Mouse (Mus musculus) cerebellum, postnatal 36 days (tissue): ENCODE results near the gene Ptpn22.

Source experiments
- DNase-seq, 2 experiments: peaks; one replicate each; pipeline ENCODE4 v3.0.0; 2021 to 2022; ENCODE audit warnings: mixed read lengths in 2 of 2

The Ptpn22 gene

GRCm38 (mm10) chr3:103857977-103858563, 1.5 kb upstream of the Ptpn22 start:
- DNase-seq, result no peak

DNA sequence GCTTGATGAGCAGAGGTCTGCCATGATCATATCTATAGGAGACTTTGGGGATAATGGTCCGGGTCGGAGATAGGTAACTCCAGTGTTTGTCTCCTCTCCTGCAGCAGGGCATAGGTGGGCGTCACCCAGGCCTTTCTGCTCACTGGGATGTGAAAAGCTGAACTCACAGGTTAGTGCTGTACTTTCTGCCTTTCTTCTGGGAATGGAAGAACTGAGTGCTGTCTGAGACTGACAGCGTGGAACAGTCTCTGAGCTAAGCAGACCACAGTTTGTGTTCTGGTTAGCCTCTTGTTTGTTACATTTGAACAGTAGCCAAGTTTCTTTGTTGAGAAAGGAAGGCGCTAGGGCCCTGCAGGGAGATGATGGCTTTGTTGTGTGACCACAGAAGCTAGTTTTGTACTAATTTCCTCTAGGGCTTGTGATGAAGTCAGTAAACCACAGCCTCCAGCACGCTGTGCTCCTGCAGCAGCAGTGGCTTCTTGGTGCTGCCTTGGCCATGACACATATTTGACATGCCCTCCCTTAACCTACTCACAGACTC, 326 bp downstream of the Ptpn22 start:
- DNase-seq, result no peak

DNA sequence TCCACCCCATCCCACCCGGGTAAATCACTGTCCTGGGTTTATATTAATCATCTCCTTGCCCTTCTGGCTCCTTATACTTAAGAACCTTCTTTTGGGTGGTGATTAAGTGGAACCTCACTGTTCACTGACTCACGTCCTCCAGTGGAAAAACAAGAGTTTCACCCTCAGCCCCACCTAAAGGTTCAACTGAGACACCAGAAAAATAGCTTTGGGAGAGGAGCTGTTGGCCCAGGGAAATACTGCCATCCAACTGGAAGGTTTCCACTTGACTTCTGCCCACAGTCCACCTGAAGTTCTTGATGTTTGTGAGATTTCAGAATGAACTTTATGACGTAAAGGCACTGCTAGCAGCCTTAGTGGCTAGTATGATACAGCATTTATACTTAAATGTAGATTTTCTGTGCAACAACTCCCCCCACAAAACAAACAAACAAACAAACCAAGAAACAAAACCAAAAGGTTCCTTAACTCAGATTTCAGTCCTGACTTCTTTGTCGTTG, 3.2 kb downstream of the Ptpn22 start:
- no peak for DNase-seq

DNA sequence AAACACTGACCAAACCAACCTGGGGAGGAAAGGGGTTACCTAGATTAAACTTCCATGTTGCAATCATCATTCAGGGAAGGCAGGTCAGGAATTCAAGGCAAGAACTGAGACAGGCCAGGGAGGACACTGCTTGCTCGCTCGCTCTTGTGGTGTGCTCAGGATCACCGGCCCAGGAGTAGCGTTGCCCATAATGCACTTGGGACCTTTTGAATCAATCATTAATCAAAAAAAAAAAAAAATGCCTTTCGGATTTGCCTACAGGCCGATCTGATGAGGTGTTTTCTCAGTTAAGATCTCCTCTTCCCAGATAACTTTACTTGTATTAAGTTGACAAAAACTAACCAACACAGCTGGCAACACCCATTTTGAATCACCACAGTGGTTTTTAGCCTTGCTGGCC, 4.6 kb downstream of the Ptpn22 start:
- no peak for DNase-seq

GRCm38 (mm10) chr3:103867424-103867971, 7.9 kb downstream of the Ptpn22 start:
- DNase-seq, result no peak

GRCm38 (mm10) chr3:103868008-103868407, 8.4 kb downstream of the Ptpn22 start:
- DNase-seq, result no peak

- no peak for DNase-seq
Measured at GRCm38 (mm10) chr3:103872663-103873098, 13.1 kb downstream of the Ptpn22 start.

- no peak for DNase-seq
Measured at GRCm38 (mm10) chr3:103874329-103874728, 14.7 kb downstream of the Ptpn22 start.

GRCm38 (mm10) chr3:103885946-103886345, 26.4 kb downstream of the Ptpn22 start:
- DNase-seq, result no peak

- DNase-seq, result peak; percentile 31 to 71
Measured at GRCm38 (mm10) chr3:103887581-103887980, 28.0 kb downstream of the Ptpn22 start.

- DNase-seq, result no peak
Measured at GRCm38 (mm10) chr3:103893374-103893773, 33.8 kb downstream of the Ptpn22 start.

- peak; percentile 70 to 76 for DNase-seq
Measured at GRCm38 (mm10) chr3:103904705-103905104, 45.1 kb downstream of the Ptpn22 start.

DNA sequence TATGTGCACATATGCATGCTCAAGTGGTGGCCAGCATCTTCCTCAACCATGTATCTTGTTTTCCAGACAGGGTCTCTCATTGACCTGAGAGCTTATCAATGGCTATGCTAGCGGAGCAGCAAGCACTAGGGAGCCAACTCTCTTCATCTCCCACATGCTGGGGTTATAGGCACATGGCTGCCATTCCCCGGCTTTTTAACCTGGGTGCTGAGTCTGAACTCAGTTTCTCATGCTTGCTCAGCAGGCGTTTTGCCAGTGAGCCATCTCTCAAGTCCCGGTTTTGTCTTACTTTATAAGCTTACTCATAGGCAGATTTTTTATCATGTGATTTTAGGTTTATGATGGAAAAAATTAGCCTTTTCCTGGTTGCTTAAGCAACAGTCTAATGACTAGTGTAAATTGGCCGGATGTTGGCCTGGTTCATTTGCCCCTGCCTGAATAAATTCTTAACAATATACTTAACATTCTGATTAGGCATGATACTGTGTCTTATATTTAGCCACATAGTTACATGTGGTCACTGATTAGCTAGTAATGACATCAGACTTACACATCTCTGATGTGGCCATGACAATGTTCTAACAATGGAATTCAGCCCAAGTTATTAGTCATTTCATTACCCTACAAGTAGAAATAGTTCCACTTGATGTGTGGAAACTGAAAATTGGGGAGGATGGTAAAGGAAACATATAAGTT, 47.9 kb downstream of the Ptpn22 start:
- DNase-seq, result no peak

DNA sequence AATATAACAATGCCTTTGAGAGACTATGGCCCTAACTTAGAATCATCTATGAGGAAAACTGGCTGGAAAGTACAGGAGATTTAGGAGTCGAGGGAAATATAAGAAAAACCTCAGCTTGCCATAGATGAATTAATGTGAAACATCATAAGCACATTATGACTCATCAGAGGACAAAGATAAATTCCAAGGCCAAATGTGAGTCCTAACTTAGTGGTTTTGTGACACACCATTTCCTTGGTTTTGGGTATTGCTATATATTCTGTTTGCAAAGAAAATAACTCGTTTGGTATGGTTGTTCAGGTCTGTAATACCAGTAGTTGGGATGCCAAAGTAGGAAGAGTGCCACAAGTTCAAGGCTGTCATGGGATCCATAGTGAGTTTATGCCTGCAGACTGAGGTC, 49.2 kb downstream of the Ptpn22 start:
- DNase-seq, result no peak

- DNase-seq, result peak; percentile 22 to 34
Measured at GRCm38 (mm10) chr3:103913451-103913961, 53.9 kb downstream of the Ptpn22 start.

DNA sequence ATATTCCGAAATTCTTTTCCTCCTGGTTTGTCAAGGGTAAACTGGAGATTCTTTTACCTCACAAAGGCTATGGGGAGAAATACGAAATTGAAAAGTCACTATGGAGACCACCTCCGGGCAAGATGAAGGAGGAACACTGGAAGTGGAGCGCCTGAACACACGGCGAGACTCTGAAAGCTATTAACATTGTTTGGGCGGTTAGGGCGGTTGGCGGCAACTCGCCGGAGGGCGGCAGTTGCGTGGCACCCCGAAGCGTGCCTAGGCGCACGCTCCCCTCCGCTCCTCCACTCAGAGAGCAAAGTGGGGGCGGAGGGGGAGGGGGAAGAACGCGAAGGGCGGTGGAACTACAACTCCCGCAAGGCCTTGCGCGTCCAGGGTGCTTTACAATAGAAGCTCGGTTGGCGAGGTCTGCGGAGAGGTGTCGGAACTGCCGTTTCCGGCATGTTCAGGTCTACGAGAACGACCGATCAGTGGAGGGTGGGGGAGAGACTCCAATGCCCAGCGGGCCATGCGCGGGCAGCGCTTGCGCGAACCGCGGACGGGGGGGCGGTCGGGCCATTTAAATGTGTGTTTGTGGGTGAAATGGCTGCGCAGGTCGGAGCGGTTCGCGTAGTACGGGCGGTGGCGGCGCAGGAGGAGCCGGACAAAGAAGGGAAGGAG, 54.5 kb downstream of the Ptpn22 start, which contains the start of gene Rsbn1:
Rsbn1 (plus strand) TSS at position 111 of the 660 bp plus-strand sequence.
- peak; percentile 95 to 97 for DNase-seq

DNA sequence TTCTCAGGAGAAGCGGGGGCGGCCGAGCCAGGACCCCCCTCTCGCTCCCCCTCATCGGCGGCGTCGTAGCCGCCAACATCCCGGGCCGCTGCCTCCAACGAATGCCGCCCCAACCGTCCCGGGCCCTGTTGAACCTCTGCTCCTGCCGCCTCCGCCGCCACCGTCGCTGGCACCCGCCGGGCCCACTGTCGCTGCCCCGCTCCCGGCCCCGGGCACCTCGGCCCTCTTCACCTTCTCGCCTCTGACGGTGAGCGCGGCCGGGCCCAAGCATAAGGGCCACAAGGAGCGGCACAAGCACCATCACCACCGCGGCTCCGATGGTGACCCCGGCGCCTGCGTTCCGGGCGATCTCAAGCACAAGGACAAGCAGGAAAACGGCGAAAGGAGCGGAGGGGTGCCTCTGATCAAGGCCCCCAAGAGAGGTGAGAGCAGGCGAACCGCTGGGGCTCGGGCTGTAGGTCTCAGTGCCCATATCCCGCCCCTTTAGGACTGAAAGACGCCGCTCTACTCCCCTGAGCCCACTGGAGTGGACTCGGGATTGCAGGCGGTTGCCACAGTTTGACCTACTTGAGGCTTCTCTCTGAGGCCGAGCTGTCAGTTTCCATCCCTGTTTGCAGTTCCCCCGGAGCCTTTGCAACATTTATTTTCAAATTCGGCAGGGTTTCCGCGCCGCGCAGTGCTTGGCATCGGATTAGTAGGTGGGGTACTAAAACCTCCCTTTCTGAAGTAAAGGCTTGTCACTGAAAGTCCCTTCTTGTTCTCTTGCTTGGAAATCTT, 55.3 kb downstream of the Ptpn22 start:
- peak in 1 of 2 experiments; percentile 23 for DNase-seq

- DNase-seq, result no peak
Measured at GRCm38 (mm10) chr3:103915509-103915896, 55.9 kb downstream of the Ptpn22 start.

DNA sequence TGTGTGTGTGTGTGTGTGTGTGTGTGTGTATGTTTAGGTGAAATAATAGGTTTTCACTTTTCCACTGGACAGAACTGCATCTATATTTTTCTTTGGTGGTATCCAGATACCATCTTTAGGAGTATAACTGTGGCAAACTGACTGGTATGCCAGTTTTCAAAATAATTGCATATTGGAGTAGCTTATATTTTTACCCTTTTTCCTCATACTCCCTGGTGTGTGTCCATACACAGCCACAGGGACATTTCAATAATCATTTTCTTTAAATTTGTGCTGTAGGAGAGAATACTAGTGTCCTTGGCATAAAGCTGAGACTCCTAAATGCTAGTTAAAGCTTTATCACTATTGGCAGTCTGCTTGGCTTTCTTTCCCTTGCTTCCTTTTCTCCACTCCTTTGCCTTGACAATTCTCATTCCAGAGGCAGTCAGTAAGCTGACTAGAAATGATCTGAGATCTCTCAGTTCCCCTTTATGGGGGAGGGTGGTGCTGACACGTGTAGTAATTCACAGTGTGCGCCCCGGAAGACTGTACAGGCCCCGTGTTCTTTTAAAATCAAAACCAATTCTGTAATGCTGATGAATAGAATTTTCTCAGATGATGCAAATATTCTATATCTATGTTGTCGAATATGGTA, 56.7 kb downstream of the Ptpn22 start:
- DNase-seq, result no peak

- no peak for DNase-seq
Measured at GRCm38 (mm10) chr3:103916839-103917237, 57.2 kb downstream of the Ptpn22 start.

DNA sequence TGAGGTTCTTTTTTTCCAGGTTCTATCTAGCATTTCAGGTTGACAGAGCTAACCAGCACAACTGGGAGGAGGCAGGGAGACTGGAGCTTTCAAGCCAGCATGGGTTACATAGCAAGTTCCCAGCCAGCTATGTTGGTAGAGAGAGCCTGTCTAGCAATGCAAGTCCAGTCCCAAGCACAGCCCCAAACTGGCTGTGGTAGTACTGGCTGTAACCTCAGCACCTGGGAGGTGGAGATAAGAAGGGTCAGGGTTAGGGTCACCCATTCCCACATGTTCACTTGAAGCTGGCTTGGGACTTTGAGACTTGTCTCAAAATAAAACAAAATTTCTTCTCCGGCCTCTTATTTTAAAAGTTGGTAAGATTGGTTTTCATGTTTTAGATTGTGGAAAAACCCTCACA, 60.5 kb downstream of the Ptpn22 start:
- no peak for DNase-seq

DNA sequence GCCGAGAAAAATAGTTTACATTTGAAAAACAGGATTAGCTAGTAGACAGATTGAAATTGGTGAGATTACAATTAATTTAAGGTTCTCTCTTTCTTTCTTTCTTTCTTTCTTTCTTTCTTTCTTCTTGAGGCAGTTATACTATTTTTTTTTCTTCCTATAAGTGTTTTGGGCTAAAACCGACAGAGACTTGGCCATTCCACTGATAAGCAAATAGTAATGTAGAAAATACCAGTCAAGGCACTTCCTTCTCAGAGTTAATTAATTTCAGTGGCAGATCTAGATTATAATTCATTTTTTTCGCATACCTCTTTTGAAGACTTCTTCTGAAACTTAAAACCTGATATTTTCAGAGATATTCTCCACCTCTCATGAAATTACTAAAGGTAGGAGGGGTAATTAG, 65.7 kb downstream of the Ptpn22 start:
- no peak for DNase-seq
